Mouse (Mus musculus) skeletal muscle tissue, adult 2 months (tissue): ENCODE measurements around the gene Fyb.

Experiments
- DNase-seq: peaks from one replicate; pipeline ENCODE4 v3.0.0-alpha.2; 2012; ENCODE audit warnings: low read depth, low spot score

The Fyb gene

GRCm38 (mm10) chr15:6593254-6593623 is 70.6 kb downstream of the Fyb start:
- DNase-seq = no peak

GRCm38 (mm10) chr15:6598626-6599025 is 76.0 kb downstream of the Fyb start:
- no peak for DNase-seq

DNA sequence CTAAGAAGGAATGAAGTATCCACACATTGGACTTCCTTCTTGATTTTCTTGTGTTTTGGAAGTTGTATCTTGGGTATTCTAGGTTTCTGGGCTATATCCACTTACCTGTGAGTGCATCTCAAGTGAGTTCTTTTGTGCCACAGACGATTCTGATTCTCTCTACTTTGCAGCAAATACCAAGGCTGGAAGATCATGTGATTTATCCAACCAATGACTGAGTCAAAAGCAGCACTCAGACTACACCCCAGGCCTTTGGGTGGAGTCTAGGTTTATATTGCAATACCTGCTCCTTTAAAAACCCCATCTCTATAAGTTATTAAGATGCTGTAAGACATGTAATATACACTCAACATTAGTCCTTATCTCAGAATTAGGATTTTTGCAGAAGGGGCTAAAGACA is 77.7 kb downstream of the Fyb start:
- DNase-seq = no peak

- no peak for DNase-seq
These were observed 78.7 kb downstream of the Fyb start for GRCm38 (mm10) chr15:6601330-6601729.

DNA sequence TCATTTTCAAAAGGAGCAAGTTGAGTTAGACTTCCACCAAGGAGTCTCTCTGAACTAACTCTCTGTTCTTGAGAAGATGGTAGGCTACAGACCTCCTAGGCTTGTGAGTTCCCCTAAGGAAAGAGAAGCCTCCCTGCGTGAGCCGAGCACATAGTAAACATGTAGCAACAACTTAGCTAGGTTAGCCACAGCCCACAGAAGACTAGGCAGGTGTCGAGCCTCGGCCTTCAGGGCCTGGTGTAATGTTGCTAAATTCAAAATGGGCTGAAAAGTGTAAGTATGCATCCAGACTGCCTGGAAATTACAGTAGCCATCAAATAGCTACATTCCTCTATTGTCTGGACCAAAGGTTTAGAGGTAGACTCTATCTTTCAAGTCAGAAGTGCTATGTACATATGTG is 79.3 kb downstream of the Fyb start:
- no peak for DNase-seq

DNA sequence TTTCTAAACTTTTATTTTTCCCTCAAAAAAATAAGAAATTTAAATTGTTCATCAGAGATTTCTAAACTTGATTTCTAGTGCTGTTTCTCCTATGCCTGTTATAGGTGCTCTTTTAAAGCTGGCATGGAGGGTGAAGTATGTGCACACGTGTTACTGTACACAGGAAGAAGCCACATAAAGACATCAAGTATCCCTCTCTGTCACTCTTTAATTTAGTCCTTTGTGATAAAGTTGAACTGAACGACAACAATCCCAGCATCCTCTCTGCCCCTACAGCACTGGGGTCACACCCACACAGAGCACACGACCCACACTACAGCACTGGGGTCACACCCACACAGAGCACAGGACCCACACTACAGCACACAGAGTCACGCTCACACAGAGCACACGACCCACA is 88.0 kb downstream of the Fyb start:
- DNase-seq = no peak

- DNase-seq = no peak
These were observed 90.2 kb downstream of the Fyb start for GRCm38 (mm10) chr15:6612835-6613234.

DNA sequence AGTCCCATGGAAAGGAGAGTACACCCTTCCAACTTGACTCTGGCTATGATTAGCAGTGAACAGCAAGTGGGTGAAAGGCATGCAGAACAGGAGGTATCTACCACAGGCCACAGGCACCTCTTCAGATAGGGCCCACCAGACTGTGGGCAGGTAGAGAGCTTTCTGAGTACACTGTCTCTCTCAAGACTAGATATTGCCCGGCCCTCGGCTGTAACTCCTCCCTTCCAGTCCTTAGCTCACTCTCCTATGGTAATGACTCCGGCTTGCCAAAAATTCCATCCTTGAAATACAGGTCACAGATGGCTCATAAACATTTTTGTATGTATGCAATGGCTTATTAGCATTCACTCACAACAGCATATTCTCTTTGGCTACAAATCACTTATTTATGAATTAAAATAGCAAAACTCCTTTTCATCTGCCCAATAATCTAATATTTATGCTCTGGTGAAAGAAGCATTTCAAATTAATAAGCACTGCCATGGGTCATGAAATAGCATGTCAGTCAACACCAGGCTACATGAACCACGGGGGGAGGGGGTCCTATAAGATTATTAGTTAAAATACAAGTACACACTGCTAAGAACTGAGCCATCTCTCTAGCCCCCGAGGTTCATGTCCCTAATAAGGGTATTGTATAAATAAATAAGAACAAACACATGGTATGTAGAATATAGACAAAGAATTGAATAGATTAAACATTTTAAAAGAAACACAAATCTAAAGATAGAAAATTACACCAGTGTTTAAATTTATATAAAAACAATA is 93.9 kb downstream of the Fyb start:
- DNase-seq = no peak

- DNase-seq = no peak
These were observed 97.1 kb downstream of the Fyb start for GRCm38 (mm10) chr15:6619558-6620316.

- DNase-seq = peak; percentile 47
These were observed 99.9 kb downstream of the Fyb start for GRCm38 (mm10) chr15:6622512-6622911.

DNA sequence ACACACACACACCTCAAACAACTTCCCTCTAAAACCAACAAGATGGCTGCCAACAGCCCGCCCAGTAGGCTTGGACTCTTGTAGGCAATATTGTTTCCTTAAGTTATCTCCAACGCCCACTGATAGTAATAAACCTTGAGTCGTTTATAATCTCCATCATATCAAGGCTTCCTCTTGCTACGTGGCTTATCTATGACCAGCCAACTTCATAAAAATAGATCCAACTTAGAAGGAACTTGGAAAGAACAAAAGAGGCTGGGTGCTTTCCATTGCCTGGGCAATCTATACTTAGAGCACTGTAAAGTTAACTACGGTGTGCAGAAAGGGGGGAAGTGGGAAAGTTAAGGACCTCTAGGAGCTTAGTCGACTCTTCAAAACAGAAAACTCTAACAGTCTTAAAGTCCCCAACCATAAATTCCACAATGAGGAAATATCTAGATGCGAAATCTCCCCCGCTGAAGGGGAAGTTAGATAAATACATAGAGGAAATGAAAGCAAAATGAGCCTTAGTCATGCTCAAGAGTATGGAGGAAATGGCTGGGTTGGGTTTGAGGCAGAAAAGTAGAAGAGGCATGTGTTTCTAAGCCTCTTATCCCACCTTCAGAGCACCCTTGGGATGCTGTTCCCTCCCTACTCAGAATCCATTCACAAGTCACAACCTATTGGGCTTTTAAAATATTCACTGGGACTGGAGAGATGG is 101.0 kb downstream of the Fyb start:
- DNase-seq = no peak

- DNase-seq = no peak
These were observed 101.9 kb downstream of the Fyb start for GRCm38 (mm10) chr15:6624365-6625182.

- DNase-seq = no peak
These were observed 103.0 kb downstream of the Fyb start for GRCm38 (mm10) chr15:6625607-6626033.

GRCm38 (mm10) chr15:6626123-6626522 is 103.5 kb downstream of the Fyb start:
- DNase-seq = no peak

- DNase-seq = no peak
These were observed 105.9 kb downstream of the Fyb start for GRCm38 (mm10) chr15:6628431-6629077.

DNA sequence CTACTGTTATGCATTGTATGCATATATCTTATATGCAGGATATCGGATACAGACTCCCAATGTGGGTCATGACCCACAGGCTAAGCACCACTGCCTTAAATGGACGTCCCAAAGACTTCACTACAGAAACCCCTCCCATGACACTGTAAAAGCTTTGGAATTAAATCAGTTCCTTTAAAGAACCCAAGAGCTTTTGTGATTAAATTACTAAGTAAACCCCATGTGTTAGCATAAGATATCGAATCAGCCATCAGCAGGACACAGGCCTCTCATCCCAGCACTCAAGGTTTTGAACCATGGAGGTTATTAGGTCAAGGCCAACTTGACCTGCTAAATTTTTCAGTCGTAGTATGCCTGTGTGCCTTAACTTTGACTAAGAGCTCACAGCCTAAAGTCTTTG is 106.5 kb downstream of the Fyb start:
- no peak for DNase-seq

DNA sequence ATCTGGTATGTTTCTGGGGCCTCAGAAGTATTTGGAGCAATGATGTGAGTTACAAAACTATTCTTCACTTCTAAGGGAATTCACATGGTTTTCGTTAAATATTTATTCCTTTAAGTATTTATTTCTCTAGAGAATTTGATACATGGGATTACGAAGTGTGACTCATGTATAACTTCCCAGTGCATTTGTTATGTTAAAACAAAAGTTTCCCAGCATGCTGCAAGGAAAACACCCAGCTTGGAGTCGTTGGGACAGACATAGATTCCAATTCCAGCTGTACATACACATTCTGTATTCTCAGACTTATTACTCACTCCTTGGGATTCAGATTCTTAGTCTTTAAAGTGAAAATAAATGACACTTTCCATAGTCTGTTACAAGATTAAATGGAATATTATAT is 112.8 kb downstream of the Fyb start:
- DNase-seq = no peak

GRCm38 (mm10) chr15:6642223-6642622 is 119.6 kb downstream of the Fyb start:
- DNase-seq = no peak

- DNase-seq = no peak
These were observed 122.8 kb downstream of the Fyb start for GRCm38 (mm10) chr15:6645498-6645897.

- DNase-seq = no peak
These were observed 124.4 kb downstream of the Fyb start for GRCm38 (mm10) chr15:6647066-6647465.

DNA sequence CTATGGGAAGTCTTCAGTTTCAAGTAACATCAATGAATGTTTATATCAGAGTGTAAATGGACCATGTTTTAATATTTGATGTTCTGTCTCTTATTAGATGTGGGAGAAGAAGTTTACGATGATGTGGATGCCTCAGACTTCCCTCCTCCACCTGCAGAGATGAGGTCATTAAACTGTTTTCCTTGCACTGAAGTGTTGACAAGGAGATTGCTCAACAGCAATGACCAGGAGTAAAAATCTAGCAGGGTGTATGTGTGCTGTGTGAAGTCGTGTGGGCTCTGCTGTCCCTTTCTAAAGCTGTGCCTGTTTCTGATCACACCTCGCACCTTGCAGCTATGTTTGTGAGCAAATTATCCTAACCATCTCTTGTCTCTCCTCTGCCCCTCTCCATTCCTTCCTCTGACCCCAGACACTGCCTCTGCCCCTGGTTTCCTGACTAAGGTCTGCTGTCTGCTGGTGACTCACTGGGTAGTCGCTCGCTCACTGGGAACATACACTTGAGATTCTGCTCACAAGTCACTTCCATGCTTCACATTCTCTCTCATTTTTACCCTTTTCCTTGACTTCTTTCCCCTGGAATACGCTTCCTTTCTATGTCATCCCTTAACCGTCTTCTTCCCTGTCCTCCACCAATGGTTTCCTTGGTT is 126.2 kb downstream of the Fyb start:
- DNase-seq = no peak
